Mouse (Mus musculus) stomach, embryonic 16.5 days (tissue): Measurements from ENCODE around the gene Abca4. TPM values are rescaled to one million over a fixed set of nuclear protein-coding genes. Genes with fewer than 3 reads are reported as not detected.

Source experiments
- ATAC-seq: fragments of 200-750 bp; cut with Nextera tagmentation; 2 replicates; pipeline ENCODE4 v1.8.0; 2017; ENCODE audit warnings: moderate number of reproducible peaks, moderate TSS enrichment; ENCODE audit not compliant: insufficient read depth, low FRiP score
- H3K27ac ChIP-seq: fragments of 300-500 bp; sonication (generic); 2 replicates; pipeline ENCODE4 v1.5.1; 2014; ENCODE audit warnings: low read length
- H3K27me3 ChIP-seq: fragments of 300-500 bp; sonication (generic); 2 replicates; pipeline ENCODE4 v1.6.1; 2014; ENCODE audit warnings: low read length, control low read depth, mixed read lengths; ENCODE audit not compliant: control insufficient read depth, insufficient read depth
- H3K36me3 ChIP-seq: fragments of 300-500 bp; sonication (generic); 2 replicates; pipeline ENCODE4 v1.6.1; 2014; ENCODE audit warnings: low read length; ENCODE audit not compliant: control insufficient read depth, insufficient read depth
- H3K4me1 ChIP-seq: fragments of 300-500 bp; sonication (generic); 2 replicates; pipeline ENCODE4 v1.6.1; 2014; ENCODE audit warnings: low read length, control low read depth, mixed read lengths; ENCODE audit not compliant: control insufficient read depth, insufficient read depth
- H3K4me2 ChIP-seq: fragments of 300-500 bp; sonication (generic); 2 replicates; pipeline ENCODE4 v1.6.1; 2014; ENCODE audit warnings: low read depth, low read length, mixed read lengths
- H3K4me3 ChIP-seq: fragments of 300-500 bp; sonication (generic); replicated peaks from 2 replicates; pipeline ENCODE4 v1.5.1; 2014; ENCODE audit warnings: mild to moderate bottlenecking, low read length
- H3K9ac ChIP-seq: fragments of 300-500 bp; sonication (generic); 2 replicates; pipeline ENCODE4 v1.6.1; 2014; ENCODE audit warnings: low read length
- H3K9me3 ChIP-seq: fragments of 300-500 bp; sonication (generic); replicated peaks from 2 replicates; pipeline ENCODE4 v1.6.1; 2016; ENCODE audit warnings: low read length, control low read depth; ENCODE audit not compliant: control insufficient read depth
- WGBS: fragments of 180-500 bp; shearing (Covaris S2); extraction: QIAGEN DNeasy Blood & Tissue Kit; methylation state at CpG from one replicate; pipeline ENCODE4 v1.1.7; 2014; 5-methylcytosine and 5-hydroxymethylcytosine counted together
- polyA plus RNA-seq: library from polyadenylated mRNA; unstranded; fragments of >200 nt; fragmentation: Nextera tagmentation; extraction: Ambion mirVana; gene quantifications from 2 replicates; pipeline ENCODE4 v1.2.1, GENCODE M21; 2015

The Abca4 gene
- polyA plus RNA-seq, 1 experiment from 2014 or later, result 0.84 TPM

DNA sequence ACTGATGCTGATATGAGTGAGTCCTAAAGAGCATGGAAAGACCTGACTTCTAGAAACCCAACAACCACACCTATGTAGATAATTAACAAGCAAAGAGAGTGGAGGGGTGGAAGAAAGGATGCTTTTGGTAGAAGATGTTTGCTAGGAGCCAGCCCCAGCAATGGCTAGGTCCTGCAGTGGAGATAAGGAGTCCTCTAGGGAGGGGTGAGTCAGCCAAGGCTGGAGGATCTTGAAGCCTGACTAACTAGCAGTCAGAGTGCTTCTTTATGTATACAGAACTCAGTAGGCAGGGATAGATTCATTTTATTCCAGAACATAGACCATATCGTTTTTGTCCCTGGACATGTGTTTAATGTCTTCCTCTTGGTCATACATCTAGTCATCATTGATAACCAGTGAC is 115.2 kb downstream of the Abca4 start:
- Histone ChIP-seq H3K9me3 (no peaks in the 10 kb centered on the region), H3K4me2 (no peak overlapping the region), H3K27me3 (no peaks in the 10 kb centered on the region), H3K4me3 (no peak overlapping the region), H3K27ac (no peak overlapping the region), H3K36me3 (no peaks in the 10 kb centered on the region), H3K9ac (no peak overlapping the region), H3K4me1 (peaks cover 2% of the 10 kb centered on the region; the same call in 1 of the 2 replicates)
- WGBS, result 56% methylated on average over 1 of the region's 1 CpGs
- no peak for ATAC-seq

DNA sequence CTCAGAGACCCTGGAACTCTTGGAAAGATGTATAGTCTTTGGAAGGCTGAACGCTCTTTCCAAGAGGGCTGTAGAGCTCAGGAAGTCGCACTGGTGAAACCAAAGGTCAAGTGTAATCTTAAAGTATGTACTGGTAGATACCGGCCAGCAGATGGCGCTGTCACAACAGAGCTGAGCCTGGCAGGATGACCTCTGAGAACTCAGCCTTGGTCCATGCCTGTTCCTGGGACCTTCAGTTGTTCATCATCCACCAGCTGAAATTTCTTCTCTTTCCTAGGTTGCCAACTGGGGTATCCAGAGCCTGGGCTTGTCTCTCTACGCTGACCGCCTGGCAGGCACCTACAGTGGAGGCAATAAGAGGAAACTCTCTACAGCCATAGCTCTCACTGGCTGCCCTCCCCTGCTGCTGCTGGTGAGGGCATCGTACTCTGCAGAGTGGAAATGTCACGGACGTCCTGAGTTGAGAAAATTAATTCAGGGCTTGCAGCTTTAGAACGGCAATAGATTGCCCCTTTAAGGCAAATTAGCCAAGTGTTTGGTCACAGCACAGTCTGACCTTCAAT is 125.5 kb downstream of the Abca4 start:
- no peak overlapping the region for H3K4me2 ChIP-seq
- 41% methylated on average over 10 of the region's 10 CpGs for WGBS
- H3K27me3 ChIP-seq, result no peaks in the 10 kb centered on the region

DNA sequence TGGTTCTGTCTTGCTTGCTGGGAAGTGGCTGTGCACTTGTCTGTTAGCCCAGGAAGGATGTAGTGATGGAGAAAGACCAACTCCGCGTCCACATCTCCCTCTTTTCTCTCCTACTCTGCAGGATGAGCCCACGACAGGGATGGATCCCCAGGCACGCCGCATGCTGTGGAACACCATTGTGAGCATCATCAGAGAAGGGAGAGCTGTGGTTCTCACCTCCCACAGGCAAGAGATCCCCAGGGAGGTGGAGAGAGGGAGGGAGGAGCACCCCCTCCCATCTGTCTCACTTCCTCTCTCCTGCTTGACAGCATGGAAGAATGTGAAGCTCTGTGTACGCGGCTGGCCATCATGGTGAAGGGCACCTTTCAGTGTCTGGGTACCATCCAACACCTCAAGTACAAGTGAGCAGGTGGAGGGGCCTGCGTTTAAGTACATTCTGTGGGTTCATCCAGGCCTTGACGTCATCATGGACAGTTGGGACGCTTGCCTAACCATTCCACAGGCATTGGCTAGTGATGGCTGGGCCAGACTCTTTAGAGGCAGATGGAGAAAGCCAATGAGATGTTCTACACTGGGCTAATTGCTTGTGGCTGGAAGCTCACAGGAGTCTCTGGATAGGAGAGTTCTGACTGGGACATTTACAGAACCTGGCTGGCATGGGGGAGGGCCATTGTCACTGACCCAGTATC is 126.5 kb downstream of the Abca4 start:
- WGBS, result 84% methylated on average over 10 of the region's 10 CpGs
- no peaks in the 10 kb centered on the region for H3K36me3 ChIP-seq
- no peaks in the 10 kb centered on the region for H3K27me3 ChIP-seq
- no peak overlapping the region for H3K9ac ChIP-seq
- H3K4me2 ChIP-seq, result no peak overlapping the region
- no peaks in the 10 kb centered on the region for H3K4me1 ChIP-seq
- H3K9me3 ChIP-seq, result no peaks in the 10 kb centered on the region
- no peak overlapping the region for H3K4me3 ChIP-seq
- no peak for ATAC-seq
- no peak overlapping the region for H3K27ac ChIP-seq

More for the DNA sequence above, 125.5 kb downstream of the Abca4 start:
- Histone ChIP-seq H3K9me3 (no peaks in the 10 kb centered on the region), H3K9ac (no peak overlapping the region), H3K4me3 (no peak overlapping the region), H3K4me1 (no peaks in the 10 kb centered on the region), H3K27ac (no peak overlapping the region), H3K36me3 (no peaks in the 10 kb centered on the region)
- ATAC-seq, result peak; percentile 37; the same call in 1 of the 2 replicates

DNA sequence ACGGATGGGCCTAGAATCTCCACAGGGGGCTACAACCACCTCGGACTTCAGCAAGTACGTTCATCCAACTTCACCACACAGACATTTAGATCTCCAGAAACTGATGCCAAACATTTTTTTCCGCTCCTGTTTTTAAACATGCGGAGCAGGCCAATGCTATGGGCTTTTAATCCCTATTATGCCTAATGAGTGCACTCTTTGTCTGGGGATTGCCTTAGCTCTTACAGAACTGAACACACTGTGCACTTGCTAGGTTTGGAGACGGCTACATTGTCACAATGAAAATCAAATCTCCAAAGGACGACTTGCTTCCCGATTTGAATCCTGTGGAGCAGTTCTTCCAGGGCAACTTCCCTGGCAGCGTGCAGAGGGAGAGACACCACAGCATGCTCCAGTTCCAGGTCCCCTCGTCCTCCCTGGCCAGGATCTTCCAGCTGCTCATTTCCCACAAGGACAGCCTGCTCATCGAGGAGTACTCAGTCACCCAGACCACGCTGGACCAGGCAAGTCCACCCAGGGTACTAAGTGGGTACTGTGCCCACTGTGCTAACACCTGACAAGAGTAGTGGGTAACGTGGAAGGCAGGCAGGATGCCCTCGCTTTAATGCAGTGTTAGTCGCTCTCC is 129.4 kb downstream of the Abca4 start:
- WGBS, result 81% methylated on average over 15 of the region's 15 CpGs
- no peak overlapping the region for H3K4me2 ChIP-seq
- no peak overlapping the region for H3K4me3 ChIP-seq
- H3K4me1 ChIP-seq, result no peaks in the 10 kb centered on the region
- H3K27me3 ChIP-seq, result no peaks in the 10 kb centered on the region
- ATAC-seq, result no peak
- H3K9ac ChIP-seq, result no peak overlapping the region
- H3K9me3 ChIP-seq, result no peaks in the 10 kb centered on the region
- no peaks in the 10 kb centered on the region for H3K36me3 ChIP-seq
- no peak overlapping the region for H3K27ac ChIP-seq

DNA sequence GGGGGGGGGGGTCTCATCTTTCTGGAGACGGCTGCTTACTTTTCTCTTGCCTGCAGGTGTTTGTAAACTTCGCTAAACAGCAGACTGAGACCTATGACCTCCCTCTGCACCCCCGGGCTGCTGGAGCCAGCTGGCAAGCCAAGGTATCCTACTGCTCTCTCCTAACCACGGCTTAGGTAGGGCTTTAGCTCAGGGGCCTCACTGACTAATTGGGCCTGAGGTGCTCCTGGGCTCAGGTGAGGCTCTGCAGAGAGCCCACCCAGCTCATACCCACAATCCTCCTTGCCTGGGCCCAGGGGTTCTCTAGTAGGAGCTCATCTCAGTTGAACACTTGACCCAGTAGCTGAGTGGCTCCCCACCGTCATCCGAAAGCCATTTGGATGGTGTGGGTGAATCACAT is 131.8 kb downstream of the Abca4 start:
- H3K36me3 ChIP-seq, result no peaks in the 10 kb centered on the region
- H3K27ac ChIP-seq, result no peak overlapping the region
- H3K4me2 ChIP-seq, result no peak overlapping the region
- no peak overlapping the region for H3K9ac ChIP-seq
- no peak for ATAC-seq
- 63% methylated on average over 6 of the region's 6 CpGs for WGBS
- H3K9me3 ChIP-seq, result no peaks in the 10 kb centered on the region
- no peak overlapping the region for H3K4me3 ChIP-seq
- no peaks in the 10 kb centered on the region for H3K4me1 ChIP-seq
- H3K27me3 ChIP-seq, result no peaks in the 10 kb centered on the region

DNA sequence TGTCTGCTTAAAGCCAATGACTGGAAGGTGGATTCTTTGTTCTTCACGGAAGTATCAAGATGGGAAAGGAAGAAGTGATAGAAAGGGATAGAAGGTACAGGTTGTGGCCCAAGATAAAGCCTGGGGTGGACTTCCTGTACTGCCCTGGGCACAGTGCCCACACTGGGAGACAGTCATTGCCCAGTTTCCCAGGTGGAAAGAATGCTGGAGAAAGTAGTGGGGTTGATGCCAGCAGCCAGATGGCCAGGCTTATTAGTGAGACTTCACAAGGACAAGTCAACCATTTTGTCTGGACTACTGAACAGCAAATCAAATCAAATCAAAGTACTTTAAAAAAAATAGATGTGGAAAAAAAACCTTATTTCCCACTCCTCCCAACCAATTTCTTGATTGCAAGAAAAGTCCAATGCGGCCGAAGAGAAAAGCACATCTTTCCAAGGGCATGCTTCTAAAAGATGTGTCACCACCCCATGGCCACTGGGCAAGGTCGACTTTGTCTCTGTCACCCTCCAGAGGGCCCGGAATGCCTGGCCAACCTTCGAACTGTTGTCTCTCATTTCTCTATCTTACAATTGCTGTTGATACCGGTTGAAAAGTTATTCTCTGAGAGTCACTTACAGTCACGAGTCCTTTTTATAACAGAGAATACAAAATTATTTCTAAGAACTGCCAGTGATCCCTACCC is 132.6 kb downstream of the Abca4 start:
- Histone ChIP-seq H3K4me3 (no peak overlapping the region), H3K9ac (no peak overlapping the region), H3K36me3 (no peaks in the 10 kb centered on the region), H3K9me3 (no peaks in the 10 kb centered on the region), H3K4me2 (no peak overlapping the region), H3K27me3 (no peaks in the 10 kb centered on the region), H3K27ac (no peak overlapping the region), H3K4me1 (no peaks in the 10 kb centered on the region)
- no peak for ATAC-seq
- 89% methylated on average over 8 of the region's 8 CpGs for WGBS

DNA sequence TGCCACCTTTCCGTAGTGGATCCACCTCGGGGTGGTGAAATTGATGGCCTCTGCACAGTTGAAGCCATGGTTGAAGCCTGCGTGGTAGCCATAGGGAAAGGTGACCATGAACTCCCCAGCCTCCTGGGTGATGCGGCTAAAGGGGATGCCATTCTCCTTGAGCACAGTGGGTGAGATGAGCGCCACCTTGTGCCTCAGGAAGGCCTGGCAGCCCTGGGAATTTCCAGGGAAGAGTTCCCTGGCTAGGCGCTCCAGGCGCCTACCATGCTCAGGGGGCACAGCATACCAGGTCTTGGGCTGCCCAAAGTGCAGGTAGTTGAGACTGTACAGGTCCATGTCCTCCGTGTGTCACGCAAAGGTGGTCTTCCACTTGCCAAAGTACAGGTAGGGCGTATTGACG is 139.9 kb downstream of the Abca4 start:
- H3K27me3 ChIP-seq, result no peaks in the 10 kb centered on the region
- no peak overlapping the region for H3K4me2 ChIP-seq
- no peak overlapping the region for H3K4me3 ChIP-seq
- H3K9ac ChIP-seq, result no peak overlapping the region
- no peak overlapping the region for H3K27ac ChIP-seq
- no peaks in the 10 kb centered on the region for H3K4me1 ChIP-seq
- no peak for ATAC-seq
- no peaks in the 10 kb centered on the region for H3K36me3 ChIP-seq
- H3K9me3 ChIP-seq, result no peaks in the 10 kb centered on the region
- 61% methylated on average over 11 of the region's 11 CpGs for WGBS

DNA sequence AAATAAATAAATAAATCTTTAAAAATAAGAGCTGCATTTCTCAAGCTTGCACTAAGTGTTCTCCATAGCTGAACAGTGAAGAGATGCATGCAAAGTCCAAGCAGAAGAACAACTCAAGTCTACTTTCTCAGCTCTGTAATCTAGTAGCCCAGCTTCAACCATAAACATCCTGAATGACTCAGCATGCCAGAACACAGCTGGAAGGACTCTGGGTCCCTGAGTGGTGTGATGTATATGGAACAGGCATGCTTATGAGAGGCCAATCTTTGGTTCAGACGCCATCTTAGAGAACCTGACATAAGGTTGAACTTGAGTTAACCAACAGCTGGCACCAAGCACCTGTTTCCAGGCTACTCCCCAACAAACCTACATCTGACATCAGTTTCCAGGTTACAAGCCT is 142.7 kb downstream of the Abca4 start:
- Histone ChIP-seq H3K36me3 (no peaks in the 10 kb centered on the region), H3K27ac (no peak overlapping the region), H3K4me3 (no peak overlapping the region), H3K4me2 (no peak overlapping the region), H3K27me3 (no peaks in the 10 kb centered on the region), H3K9me3 (no peaks in the 10 kb centered on the region), H3K9ac (no peak overlapping the region), H3K4me1 (no peaks in the 10 kb centered on the region)
- WGBS, result 32% methylated on average over 1 of the region's 1 CpGs
- ATAC-seq, result no peak
